Mouse (Mus musculus): ENCODE data around the gene Tom1l1. TPM values are rescaled to one million over a fixed set of nuclear protein-coding genes. Genes with fewer than 3 reads are reported as not detected.
A peak's percentile ranks its signal among the peaks of the same experiment; 100 is the strongest.

Gene Tom1l1
- polyA plus RNA-seq, 1 experiment from 2014 or later = 33.4 TPM

DNA sequence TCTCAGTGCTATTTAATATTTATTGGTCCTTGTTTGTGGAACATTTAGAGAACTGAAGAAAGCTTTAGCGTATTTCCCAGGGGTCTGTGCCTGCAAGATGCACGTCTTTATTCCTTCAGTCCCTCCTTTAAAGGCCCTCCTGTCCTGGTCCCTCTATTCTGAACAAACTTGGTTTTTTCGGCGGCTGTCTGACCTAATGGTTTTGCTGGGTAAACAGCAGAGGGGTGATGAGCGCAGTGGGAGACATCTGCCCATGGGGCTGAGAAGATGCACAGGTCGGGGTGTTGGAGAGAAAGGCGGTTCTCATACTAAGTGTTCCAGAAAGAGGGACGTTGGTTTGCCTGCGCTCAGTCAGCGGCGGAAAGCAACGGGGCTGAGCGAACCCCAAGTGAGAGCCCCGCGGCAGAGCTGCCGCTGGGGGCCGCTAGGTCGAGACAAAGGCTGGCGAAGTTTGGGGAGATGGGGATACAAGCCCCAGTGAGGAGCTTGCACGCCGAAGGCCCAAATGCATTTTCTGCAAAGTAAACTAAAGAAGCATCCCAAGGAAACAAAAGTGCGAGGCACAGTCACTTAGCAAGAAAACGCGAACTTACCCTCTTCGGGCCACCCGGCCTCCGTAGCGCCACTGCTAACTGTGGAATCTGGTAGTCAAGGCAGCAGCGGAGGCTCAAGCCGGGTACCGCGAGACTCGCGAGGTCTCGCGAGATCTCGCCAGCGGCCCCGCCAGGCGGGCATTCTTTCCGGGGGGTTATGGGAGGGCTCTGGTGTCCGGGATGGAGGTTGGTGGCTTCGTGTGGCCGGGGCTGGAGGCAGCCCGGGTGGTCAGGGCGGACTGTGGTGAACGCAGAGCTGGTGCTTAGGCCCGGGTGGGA, 50.5 kb downstream of the Tom1l1 start, which contains the start of the genes Stxbp4 and Cox11:
Gene Stxbp4, minus strand, starts transcription at position 645 of the 872 bp plus-strand sequence.
Gene Cox11, plus strand, starts transcription at position 734 of the 872 bp plus-strand sequence.
- Histone ChIP-seq H3K4me1 (peaks cover 19% of the 10 kb centered on the region), H3K27me3 (no peaks in the 10 kb centered on the region), H3K9me3 (no peaks in the 10 kb centered on the region), H3K36me3 (peaks cover 19% of the 10 kb centered on the region), H3K9ac (peak within 1 kb of the TSS; percentile 95), H3K4me2 (peak within 1 kb of the TSS; percentile 70), H3K27ac (peak within 1 kb of the TSS; percentile 97), H3K4me3 (peak within 1 kb of the TSS; percentile 85)
- peak; percentile 93 for ATAC-seq (ENCODE audit: insufficient number of reproducible peaks, insufficient read depth, low FRiP score, low TSS enrichment, low read depth)
- under 1% methylated on average over 48 of the region's 48 CpGs for WGBS

DNA sequence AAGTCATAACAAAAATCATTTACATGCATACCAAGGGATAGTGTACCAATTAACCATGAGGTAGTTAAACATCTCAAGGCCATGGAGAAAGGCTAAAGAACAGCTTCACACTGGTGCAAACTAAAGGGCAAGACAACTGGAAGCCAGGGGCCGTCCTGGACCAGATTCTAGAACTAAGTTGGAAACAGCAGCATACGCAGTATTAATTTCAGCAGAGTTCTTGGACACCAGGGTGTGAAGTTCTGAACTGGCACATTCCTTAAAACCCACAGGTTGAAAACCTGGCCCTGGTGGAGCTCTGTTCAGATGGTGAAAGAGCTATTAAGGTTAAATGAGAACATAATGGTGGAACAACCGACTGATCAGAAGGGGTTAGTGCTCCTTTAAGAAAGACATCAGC, 53.5 kb downstream of the Tom1l1 start:
- Histone ChIP-seq H3K4me2 (no peak overlapping the region), H3K36me3 (peaks cover 12% of the 10 kb centered on the region), H3K9ac (no peak overlapping the region), H3K27me3 (no peaks in the 10 kb centered on the region), H3K4me1 (peaks cover 15% of the 10 kb centered on the region), H3K27ac (no peak overlapping the region), H3K9me3 (no peaks in the 10 kb centered on the region), H3K4me3 (no peak overlapping the region)
- ATAC-seq (ENCODE audit: insufficient number of reproducible peaks, insufficient read depth, low FRiP score, low TSS enrichment, low read depth) = no peak
- 84% methylated on average over 3 of the region's 3 CpGs for WGBS

DNA sequence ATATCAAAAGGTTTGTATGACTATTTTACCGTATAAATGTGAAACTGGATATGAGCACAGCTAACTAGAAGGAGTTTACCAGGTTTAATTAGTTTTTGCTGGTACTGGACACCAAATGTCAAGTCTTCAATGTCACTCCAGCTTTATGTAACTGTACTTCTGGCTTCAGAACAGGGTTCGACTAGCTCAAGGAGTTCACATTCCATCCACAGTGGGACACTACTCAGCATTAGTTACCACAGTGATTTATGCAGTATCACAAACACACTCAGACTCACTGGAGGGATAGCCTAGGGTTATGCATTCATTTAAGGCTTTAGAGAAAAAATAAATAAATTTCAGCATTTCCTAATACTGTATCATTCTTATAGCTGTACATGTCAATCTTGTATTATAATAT, 55.7 kb downstream of the Tom1l1 start:
- no peak overlapping the region for H3K27ac ChIP-seq
- WGBS = 79% methylated on average over 2 of the region's 2 CpGs
- H3K4me1 ChIP-seq = peaks cover 13% of the 10 kb centered on the region
- no peaks in the 10 kb centered on the region for H3K9me3 ChIP-seq
- H3K4me3 ChIP-seq = no peak overlapping the region
- H3K36me3 ChIP-seq = peaks cover 14% of the 10 kb centered on the region
- no peak for ATAC-seq (ENCODE audit: insufficient number of reproducible peaks, insufficient read depth, low FRiP score, low TSS enrichment, low read depth)
- H3K27me3 ChIP-seq = no peaks in the 10 kb centered on the region
- H3K4me2 ChIP-seq = no peak overlapping the region
- no peak overlapping the region for H3K9ac ChIP-seq

DNA sequence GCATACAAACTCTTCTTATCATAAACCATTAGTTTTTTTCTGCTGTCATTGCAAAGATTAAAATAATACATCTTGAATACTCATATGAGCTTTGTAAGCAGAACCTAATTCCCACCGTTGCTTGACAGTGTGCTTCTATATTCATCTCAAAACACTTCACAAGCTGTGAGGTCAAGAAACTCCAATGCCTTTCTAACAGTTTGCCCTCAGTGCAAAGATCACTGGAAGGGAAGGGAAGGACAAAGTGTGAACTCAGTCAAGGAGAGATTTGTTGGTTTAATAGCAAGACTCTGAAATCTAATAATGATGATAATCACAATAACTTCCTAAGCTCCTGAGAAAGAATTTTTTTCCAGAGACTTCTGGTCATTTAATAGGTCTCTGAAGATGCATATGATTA, 60.4 kb downstream of the Tom1l1 start:
- Histone ChIP-seq H3K27me3 (no peaks in the 10 kb centered on the region), H3K4me3 (no peak overlapping the region), H3K36me3 (peaks cover 14% of the 10 kb centered on the region), H3K27ac (no peak overlapping the region), H3K9ac (no peak overlapping the region), H3K4me2 (no peak overlapping the region), H3K4me1 (peaks cover 4% of the 10 kb centered on the region; the same call in 1 of the 2 replicates), H3K9me3 (no peaks in the 10 kb centered on the region)
- 83% methylated on average over 1 of the region's 1 CpGs for WGBS
- ATAC-seq (ENCODE audit: insufficient number of reproducible peaks, insufficient read depth, low FRiP score, low TSS enrichment, low read depth) = no peak

DNA sequence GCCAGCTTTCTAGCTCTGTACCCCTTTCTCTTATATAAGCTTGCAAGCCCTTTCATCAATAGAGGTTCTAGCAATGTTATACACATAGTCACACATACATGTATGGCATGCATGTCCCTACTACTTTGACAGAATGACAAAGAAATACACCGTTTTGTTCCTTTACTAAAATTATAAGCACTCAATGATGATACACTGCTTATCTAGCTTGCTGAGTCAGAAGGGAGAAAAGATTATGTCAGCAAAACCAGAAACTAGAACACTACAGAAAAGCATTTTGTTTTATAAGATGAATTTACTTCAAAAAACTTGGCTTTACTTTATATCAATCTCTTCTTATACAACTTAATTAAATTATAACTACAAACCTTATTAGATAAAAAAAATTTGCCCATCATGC, 63.0 kb downstream of the Tom1l1 start:
- WGBS = 85% methylated on average over 1 of the region's 1 CpGs

DNA sequence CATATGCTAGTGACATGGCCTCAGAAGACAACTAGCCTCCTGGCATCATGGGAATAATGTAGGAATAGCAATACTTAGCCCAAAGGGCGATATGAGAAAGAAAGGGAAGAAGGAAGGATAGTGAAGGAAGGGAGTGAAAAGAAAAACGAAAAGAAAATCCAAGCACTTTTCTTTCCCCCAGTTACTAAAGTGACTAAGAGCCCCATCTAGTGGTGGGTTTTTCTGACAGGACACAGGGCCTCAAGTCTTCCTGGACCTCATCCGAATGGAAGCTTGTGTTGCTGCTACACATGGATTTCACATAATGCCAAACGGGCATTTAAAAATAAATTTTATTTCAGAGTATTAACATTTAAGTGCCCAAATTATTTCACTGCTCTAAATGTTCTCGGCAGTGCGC, 64.7 kb downstream of the Tom1l1 start:
- no peak overlapping the region for H3K9ac ChIP-seq
- no peaks in the 10 kb centered on the region for H3K9me3 ChIP-seq
- ATAC-seq (ENCODE audit: insufficient number of reproducible peaks, insufficient read depth, low FRiP score, low TSS enrichment, low read depth) = no peak
- H3K27ac ChIP-seq = no peak overlapping the region
- peaks cover 10% of the 10 kb centered on the region; the same call in 1 of the 2 replicates for H3K36me3 ChIP-seq
- H3K27me3 ChIP-seq = no peaks in the 10 kb centered on the region
- WGBS = 56% methylated on average over 6 of the region's 6 CpGs
- H3K4me1 ChIP-seq = peaks cover 4% of the 10 kb centered on the region; the same call in 1 of the 2 replicates
- no peak overlapping the region for H3K4me2 ChIP-seq
- H3K4me3 ChIP-seq = no peak overlapping the region

More for the DNA sequence above, 63.0 kb downstream of the Tom1l1 start:
- ATAC-seq (ENCODE audit: insufficient number of reproducible peaks, insufficient read depth, low FRiP score, low TSS enrichment, low read depth) = no peak
- Histone ChIP-seq H3K4me2 (no peak overlapping the region), H3K9ac (no peak overlapping the region), H3K4me1 (peaks cover 4% of the 10 kb centered on the region; the same call in 1 of the 2 replicates), H3K4me3 (no peak overlapping the region), H3K36me3 (peaks cover 14% of the 10 kb centered on the region), H3K9me3 (no peaks in the 10 kb centered on the region), H3K27me3 (no peaks in the 10 kb centered on the region), H3K27ac (no peak overlapping the region)

DNA sequence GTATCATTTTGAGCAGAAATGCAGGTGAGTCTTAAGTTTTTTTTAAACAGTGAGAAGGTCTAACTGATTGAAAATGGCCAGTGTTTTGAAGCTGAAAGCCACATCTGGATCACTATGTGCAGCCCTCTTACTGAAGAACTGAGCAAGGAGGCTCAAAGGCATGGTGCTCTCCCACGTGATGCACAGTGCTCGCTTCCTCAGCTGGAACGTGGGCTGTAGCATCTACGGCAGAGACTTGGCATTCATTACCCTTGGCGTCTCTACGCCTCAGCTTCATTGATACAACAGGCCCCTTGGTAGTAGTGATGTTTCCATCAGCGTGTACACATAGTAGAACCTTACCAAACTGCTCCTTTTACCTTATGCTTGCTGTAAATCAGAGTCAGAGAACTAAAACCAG, 65.7 kb downstream of the Tom1l1 start:
- Histone ChIP-seq H3K4me2 (no peak overlapping the region), H3K27ac (no peak overlapping the region), H3K27me3 (no peaks in the 10 kb centered on the region), H3K4me1 (peaks cover 4% of the 10 kb centered on the region; the same call in 1 of the 2 replicates), H3K36me3 (peaks cover 17% of the 10 kb centered on the region), H3K9me3 (no peaks in the 10 kb centered on the region), H3K4me3 (no peak overlapping the region), H3K9ac (no peak overlapping the region)
- 91% methylated on average over 7 of the region's 7 CpGs for WGBS
- ATAC-seq (ENCODE audit: insufficient number of reproducible peaks, insufficient read depth, low FRiP score, low TSS enrichment, low read depth) = no peak

DNA sequence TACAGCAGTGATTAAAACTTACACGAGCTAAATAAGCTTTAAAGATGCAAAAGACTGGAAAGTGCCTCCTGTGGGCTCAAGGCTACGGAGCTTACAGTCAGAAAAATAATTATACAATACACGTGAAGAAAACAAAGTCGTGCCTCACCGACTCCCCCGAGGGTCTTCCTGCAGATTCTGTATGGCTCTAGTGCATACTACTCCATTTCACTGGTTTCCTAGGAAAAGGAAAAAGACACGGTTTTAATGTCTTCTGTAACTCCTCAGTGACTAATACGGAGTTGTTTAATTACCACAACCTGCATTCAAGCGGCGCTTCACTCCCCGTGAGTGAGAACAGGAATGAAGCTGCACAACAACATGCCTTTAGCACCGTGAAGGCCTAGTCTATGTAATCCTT, 66.1 kb downstream of the Tom1l1 start:
- Histone ChIP-seq H3K4me3 (no peak overlapping the region), H3K36me3 (peaks cover 17% of the 10 kb centered on the region), H3K4me1 (peaks cover 4% of the 10 kb centered on the region; the same call in 1 of the 2 replicates), H3K27ac (no peak overlapping the region), H3K27me3 (no peaks in the 10 kb centered on the region), H3K9me3 (no peaks in the 10 kb centered on the region), H3K9ac (no peak overlapping the region), H3K4me2 (no peak overlapping the region)
- no peak for ATAC-seq (ENCODE audit: insufficient number of reproducible peaks, insufficient read depth, low FRiP score, low TSS enrichment, low read depth)
- WGBS = 82% methylated on average over 12 of the region's 12 CpGs

DNA sequence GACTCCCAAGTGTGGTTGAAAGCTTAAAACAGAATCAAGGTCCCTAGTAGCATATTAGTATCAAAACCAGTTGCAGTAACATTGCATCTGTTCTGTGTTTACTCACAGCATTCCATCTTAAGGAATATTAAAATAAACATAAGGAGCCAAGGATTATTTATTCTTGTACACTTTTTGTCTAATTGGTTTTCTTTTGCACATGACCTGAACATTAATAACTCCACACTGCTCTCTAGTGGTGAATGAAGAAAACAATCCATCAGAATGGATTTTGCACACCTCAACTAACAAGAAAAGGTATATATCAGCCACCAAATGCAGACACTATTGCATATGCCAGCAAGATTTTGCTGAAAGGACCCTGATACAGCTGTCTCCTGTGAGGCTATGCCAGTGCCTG, 71.7 kb downstream of the Tom1l1 start:
- Histone ChIP-seq H3K4me3 (no peak overlapping the region), H3K4me2 (no peak overlapping the region), H3K27ac (no peak overlapping the region), H3K27me3 (no peaks in the 10 kb centered on the region), H3K4me1 (no peaks in the 10 kb centered on the region), H3K9ac (no peak overlapping the region), H3K36me3 (peaks cover 25% of the 10 kb centered on the region), H3K9me3 (no peaks in the 10 kb centered on the region)
- no peak for ATAC-seq (ENCODE audit: insufficient number of reproducible peaks, insufficient read depth, low FRiP score, low TSS enrichment, low read depth)

DNA sequence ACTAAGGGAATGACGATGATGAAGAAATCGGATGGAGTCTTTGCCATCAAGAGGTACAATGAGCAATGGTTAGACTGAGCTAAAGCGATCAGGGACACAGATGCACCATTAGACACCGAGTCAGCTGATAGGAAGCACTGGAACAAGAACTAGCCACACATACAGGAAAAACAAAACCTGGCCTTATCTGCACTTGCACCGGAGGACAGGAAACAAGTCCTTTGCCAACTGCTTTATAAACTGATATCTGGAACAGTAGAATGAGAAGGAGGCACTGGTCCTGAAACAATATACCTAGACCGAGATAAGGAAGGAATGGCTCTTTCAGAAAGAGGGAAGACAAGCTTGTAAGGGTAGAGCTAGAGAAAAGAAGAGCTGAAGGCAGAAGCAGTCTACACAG, 73.4 kb downstream of the Tom1l1 start:
- Histone ChIP-seq H3K27ac (no peak overlapping the region), H3K4me3 (no peak overlapping the region), H3K9ac (no peak overlapping the region), H3K4me2 (no peak overlapping the region), H3K36me3 (peaks cover 20% of the 10 kb centered on the region), H3K4me1 (no peaks in the 10 kb centered on the region), H3K27me3 (no peaks in the 10 kb centered on the region), H3K9me3 (no peaks in the 10 kb centered on the region)
- ATAC-seq (ENCODE audit: insufficient number of reproducible peaks, insufficient read depth, low FRiP score, low TSS enrichment, low read depth) = no peak
- 93% methylated on average over 6 of the region's 6 CpGs for WGBS

DNA sequence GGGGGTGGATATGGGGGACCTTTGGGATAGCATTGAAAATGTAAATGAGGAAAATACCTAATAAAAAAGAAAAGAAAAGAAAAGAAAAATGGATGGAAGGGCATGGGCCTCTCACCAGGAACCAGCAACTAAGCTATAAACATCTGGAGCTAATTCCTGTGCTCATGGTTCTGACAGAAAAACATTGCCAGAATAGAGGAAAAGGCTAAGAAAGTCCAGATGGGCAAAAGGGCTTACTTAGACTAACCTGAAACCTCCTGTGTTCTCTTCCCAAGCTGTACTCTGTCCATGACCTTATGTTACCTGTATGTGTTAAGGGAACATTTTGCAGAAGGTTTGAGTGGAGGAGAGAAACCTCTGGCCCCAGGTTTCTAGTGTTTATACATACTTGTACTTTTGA, 76.0 kb downstream of the Tom1l1 start:
- no peaks in the 10 kb centered on the region for H3K9me3 ChIP-seq
- H3K9ac ChIP-seq = no peak overlapping the region
- no peak for ATAC-seq (ENCODE audit: insufficient number of reproducible peaks, insufficient read depth, low FRiP score, low TSS enrichment, low read depth)
- no peak overlapping the region for H3K4me3 ChIP-seq
- no peak overlapping the region for H3K4me2 ChIP-seq
- H3K27ac ChIP-seq = peak overlapping the region; percentile 39; the same call in 1 of the 2 replicates
- H3K36me3 ChIP-seq = peaks cover 17% of the 10 kb centered on the region
- no peaks in the 10 kb centered on the region for H3K4me1 ChIP-seq
- H3K27me3 ChIP-seq = no peaks in the 10 kb centered on the region

DNA sequence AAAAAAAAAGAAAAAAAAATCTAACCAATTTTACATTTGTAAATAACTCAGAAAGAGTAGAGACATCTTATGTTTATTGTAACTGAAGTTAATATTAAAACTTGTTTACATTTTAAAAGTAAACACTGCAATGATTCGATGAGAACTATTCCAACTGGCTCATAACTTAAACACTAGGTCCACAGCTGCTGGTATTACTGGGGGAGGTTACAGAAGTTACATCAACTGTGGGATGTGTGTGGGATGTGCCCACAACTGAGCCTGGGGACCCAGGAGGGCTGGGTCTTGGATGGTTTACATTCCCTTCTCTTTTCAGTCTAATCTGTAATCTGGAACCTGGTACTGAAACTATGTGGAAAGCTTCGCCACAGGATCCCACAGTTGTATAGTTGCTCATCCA, 85.1 kb downstream of the Tom1l1 start:
- Histone ChIP-seq H3K4me3 (no peak overlapping the region), H3K27ac (no peak overlapping the region), H3K4me2 (no peak overlapping the region), H3K4me1 (no peaks in the 10 kb centered on the region), H3K9me3 (no peaks in the 10 kb centered on the region), H3K27me3 (no peaks in the 10 kb centered on the region), H3K9ac (no peak overlapping the region), H3K36me3 (peaks cover 48% of the 10 kb centered on the region)
- 86% methylated on average over 2 of the region's 2 CpGs for WGBS
- ATAC-seq (ENCODE audit: insufficient number of reproducible peaks, insufficient read depth, low FRiP score, low TSS enrichment, low read depth) = no peak
